Mouse (Mus musculus): ENCODE measurements around the gene Sgms1.

Sgms1 gene

DNA sequence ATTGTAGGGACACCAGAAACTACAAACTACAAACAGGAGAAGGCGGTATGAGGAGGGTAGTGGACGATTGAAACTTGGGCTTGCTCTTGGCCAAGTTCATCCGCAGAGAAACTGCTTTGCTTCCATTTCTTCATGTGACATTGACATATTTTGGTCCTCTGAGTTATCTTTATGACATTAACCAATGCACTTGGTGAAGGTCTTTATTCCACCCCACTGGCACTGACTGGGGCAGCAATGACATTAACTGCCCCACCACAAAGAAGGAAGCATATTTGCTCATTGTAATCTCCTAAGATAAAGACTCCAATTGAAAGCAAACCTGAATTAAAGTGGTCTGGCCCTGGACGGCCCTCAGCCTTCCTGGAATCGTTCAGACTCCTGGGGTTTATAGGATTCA is 100.6 kb downstream of the Sgms1 start:
- DNase-seq = no peak

- DNase-seq = no peak
Observed at GRCm38 (mm10) chr19:32287839-32288238, 101.7 kb downstream of the Sgms1 start.

DNA sequence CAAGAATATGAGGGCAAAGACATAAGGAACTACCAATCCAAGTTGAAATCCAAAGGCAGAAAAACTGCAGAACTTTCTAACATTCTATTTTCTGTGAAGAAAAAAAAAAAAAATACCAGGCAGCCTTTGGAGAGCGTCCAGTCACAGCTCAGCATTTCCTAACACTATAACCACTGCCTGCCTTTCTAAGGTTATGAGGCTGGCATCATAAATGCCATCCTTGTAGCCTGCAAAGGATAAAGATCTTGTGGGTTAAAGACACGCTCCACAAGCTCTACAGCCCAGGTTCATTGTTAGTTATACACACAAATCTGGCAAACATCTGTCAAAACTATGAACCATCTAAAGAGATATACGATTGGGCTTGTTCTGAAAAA is 104.1 kb downstream of the Sgms1 start:
- DNase-seq = no peak

DNA sequence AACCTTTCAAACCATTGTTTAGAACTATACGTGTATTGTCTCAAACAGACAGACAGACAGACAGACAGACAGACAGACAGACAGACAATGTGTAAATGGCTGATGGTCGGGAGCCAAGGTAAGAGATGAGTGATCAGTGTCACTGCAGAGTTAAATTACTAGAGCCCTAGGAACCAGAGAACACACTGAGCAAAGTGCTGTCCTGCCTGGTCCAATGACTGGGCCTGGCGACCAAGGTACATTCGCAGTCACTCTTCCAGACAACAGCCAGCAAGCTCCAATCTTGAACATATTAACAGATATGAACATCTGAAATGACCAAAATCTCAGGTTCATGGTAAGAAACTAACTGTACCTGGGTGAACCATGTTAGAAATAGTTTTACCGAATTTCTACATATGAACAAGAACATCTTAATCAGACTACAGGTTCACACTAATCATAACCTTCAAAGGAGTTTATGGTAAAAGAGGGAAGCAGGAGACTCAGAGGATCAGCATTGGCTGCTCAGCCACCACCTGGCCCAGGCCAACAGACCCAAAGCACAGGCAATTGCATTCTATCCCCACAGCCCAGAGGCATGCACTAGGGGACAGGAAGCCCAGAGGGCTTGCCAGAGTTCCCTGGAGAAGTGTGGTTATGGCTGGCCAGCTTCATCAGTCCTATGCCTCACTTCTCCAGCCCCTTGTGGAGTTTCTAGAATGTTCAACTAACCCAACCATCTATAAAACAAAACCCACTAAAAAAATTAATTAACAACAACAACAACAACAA is 104.6 kb downstream of the Sgms1 start:
- no peak for DNase-seq

DNA sequence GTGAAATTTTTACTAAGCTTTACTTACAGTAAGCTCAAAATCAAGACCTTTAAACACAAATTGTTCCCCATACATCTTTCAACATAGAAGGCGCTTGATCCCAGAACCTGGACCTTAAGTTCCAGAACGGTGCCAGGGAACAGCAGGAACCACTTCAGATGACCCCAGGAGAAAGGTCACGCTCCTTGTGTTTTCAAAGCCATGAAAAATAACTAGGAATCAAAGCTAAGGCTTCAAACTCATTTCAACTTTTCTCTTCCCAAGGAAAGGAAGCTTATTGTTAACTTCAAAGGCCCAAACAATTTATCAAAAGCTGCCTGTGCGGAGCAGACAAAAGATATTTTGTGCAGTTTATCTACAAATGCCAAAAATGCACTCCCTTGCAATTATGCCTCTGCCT is 107.6 kb downstream of the Sgms1 start:
- DNase-seq = no peak

- DNase-seq = peak; percentile 32
Observed at GRCm38 (mm10) chr19:32280380-32280779, 109.1 kb downstream of the Sgms1 start.

- DNase-seq = no peak
Observed at GRCm38 (mm10) chr19:32279400-32279799, 110.1 kb downstream of the Sgms1 start.

- DNase-seq = no peak
Observed at GRCm38 (mm10) chr19:32277869-32278268, 111.6 kb downstream of the Sgms1 start.

DNA sequence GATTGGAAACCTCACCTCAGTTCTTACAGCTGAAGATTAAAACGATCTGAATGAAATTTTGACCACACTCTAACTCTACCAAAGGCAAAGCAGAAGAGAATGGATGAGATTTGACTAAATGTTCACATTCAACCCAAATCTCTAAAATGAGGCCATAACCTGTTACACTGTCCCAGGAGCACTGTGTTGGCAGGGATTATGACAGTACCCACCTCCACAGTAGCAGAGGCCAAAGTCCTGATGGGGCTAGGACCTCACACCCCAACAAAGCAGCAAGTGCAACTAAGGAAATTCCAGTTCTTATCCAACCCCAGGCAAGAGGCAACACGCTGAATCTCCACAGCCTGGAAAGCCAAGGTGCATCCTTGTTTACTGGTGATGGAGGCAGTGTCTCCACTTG is 112.2 kb downstream of the Sgms1 start:
- no peak for DNase-seq

DNA sequence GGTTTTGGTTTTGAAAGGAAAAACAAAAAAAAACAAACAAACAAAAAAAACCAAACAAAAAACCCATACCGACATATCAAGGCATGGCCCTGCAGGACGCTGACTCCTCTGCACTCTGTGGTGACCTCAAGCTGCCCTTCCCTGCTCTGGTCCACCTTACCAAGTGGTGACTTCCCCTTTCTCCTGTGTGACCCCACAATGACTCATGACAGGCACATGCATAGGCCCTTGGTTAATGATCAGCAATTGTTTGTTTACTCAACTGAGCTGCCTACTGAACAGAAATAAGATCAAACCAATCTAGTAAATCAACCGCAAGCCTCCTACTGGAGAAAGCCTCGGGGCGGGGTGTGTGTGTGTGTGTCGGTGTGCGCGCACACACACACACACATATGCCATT is 112.7 kb downstream of the Sgms1 start:
- no peak for DNase-seq

DNA sequence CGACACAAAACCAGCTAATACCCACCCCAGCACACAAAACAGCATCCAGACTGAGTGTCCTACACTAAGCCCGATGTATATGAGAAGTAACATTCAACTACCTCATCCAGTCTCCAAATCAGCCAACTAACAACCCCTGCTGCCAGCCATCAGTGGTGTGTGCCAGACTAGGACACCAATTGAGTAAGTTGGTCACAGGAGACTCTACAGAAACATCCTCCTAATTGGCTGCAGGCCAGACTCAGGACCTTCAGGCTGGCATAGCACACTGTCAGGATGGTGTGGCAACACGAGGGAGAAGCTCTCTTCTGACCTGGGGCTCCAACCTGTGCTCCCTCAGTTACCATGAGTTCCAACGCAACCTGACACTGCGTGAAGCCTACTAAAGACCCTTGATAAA is 113.3 kb downstream of the Sgms1 start:
- DNase-seq = peak; percentile 36

- DNase-seq = no peak
Observed at GRCm38 (mm10) chr19:32275068-32275925, 114.2 kb downstream of the Sgms1 start.

GRCm38 (mm10) chr19:32274145-32274544 is 115.4 kb downstream of the Sgms1 start:
- DNase-seq = no peak

DNA sequence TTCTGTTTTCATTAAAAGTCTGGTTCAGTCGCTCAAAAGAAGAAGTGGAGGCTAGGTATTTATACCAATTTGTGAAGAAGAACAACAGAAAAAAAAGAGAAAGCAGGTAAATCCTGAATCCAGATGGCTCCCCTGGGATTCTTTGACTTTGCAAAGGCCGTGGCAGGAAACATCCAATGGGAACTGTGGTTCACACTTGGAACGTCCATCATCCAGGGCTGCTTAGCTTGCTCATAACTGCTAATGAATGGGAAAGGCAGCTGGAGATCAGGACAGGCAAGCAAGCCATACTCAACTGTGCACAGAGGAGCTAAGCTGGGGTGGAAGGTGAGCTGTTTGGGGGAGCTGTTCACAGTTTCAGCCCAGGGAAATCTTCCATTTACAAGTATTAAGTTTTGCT is 115.8 kb downstream of the Sgms1 start:
- no peak for DNase-seq

DNA sequence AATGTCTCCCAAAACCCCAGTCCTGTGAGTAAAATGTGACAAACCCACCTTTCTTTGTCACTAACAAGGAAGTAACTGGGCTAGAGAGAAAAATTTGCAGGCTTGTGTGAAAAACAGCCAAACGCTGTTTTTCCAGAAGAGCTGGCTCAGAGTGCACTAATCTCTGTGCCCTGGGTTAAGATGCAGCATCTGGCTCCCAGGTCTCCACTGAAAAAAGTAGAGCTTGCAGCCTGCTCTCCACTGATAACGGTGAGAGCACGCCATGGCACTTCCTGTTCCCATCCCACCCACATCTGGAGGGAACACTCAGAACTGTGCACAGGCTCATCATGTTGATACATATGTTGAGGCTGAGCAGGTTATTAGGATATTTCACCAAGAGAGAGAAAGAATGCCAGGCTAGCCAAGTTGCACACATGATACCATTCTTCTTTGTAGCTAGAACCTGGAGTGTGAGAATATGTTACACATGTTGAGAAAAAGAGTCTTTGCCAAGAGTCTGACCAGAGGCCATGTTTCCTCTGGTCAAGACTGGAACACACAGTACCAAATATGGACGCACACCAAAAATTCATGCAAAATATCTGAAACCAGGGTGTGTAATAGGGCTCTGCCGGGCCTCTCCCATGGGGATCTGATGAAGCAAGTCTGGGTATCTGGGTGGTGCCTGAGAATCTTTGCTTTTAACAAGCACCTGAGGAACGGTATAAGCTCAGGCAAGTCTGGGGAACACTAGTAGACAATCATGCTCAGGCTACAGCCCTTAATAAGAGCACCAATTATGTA is 116.8 kb downstream of the Sgms1 start:
- DNase-seq = no peak

GRCm38 (mm10) chr19:32271455-32272200 is 117.9 kb downstream of the Sgms1 start:
- no peak for DNase-seq

GRCm38 (mm10) chr19:32269844-32270176 is 119.7 kb downstream of the Sgms1 start:
- DNase-seq = no peak

DNA sequence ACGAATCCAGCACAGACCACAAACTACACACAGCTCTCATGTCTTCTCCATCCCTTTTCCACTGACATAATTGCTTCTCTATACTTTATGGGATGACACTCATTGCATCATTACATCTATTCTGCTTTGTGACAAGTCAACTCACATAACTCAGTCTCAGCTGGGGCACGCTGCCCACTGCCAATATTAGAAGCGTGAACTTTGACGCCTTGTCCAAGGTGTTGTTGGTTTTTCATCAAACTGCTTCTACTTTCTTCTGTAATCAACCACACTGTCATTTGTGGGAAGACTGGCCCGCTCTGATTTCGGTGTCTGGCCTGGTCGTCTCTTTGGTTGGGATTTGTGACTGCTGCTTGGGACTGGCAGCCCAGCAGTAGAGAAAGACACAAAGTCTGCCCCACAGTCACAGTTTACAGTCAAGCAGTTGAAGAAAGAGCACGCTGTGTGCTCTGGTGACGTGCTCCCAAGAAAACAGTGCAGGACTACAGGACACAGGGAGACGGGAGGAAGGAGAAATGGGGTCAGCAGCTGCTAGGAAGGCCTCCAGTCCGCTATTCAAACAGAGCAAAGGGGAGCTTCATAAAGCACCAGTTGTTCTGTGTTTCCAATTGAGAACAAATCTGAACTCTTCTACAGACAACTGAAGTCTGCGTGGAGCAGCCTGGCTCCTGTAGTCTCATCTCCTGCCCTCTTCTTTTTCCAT is 120.2 kb downstream of the Sgms1 start:
- DNase-seq = no peak

GRCm38 (mm10) chr19:32268562-32268961 is 121.0 kb downstream of the Sgms1 start:
- no peak for DNase-seq

DNA sequence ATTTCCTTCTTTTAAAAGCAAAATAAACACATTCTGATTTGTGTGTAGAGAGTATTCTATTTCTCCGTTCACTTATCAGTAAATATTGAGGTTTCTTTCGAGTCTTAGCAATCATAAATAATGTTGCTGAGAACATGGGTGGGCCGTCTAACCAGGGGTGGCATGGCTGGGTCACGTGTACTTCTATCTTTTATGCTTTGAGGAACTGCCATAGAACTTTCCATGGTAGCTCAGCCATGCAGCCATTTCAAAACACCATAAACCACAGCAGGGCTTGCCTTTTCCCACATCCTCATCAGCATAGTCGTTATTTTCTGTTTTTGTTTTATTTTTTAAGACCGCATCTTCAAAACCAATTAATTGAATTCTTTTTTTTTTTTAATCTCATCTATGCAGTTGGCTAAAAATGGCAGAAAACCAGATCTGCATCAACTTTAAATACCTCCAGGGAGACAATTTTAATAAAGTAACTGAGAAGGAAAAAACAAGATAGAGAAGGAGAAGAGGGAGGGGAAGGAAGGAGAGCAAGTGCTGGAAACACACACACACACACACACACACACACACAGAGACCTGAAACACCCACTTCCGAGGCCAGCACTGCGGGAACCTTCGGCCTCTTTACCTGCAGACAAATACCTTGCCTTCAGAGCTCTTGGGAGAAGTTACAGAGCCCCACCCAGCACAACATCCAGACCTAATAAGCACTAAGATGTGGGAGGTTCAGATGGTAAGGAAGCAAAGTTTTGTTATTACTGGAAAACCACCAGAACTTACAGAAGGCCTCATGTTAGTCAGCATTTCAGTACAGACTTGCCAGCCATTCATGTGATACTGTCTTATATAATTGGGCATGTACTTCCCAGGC is 122.9 kb downstream of the Sgms1 start:
- no peak for DNase-seq

DNA sequence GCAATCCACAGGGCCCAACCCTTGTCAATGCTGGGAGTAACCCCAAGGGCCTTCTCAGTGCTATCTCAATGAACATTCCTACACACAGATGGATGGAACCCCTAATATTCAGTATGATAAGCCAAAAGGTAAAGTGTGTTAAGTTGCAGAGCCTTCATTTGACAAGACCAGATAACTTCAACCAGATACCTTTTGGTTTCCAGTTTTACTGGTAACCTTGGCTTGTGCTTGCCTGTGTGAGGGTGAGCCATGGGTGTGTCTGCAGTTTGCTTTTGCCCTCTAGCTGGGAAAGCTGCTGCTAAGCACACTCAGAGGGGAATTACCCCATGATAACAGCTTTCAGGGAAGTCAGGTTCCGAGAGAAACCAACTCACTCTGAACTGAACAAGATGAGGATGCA is 125.8 kb downstream of the Sgms1 start:
- no peak for DNase-seq
